Mouse (Mus musculus): Measurements from ENCODE around the gene Cyp26a1.

- TF ChIP-seq CTCF (IDR thresholded peaks at IDR 0.05) (no peak), EP300 (IDR thresholded peaks at IDR 0.05; ENCODE audit: insufficient read depth, low read depth, low read length) (no peak)
Observed at GRCm38 (mm10) chr19:37705722-37706121, 8.1 kb downstream of the Cyp26a1 start.

All from heart, adult 2 months (tissue).